Mouse (Mus musculus): ENCODE measurements around the gene Tirap. TPM values are rescaled to one million over a fixed set of nuclear protein-coding genes. Genes with fewer than 3 reads are reported as not detected.
"Not testable (repeated sequence)": the region's sequence is repeated elsewhere in the genome, so short reads cannot be mapped to it uniquely, and the experiment has no call there.

The Tirap gene
- polyA plus RNA-seq, 1 experiment from 2014 or later = 10.0 TPM

GRCm38 (mm10) chr9:35173331-35173730 lies 26.8 kb downstream of the Tirap start:
- peaks cover 9% of the 10 kb centered on the region; the same call in 1 of the 2 replicates for H3K79me2 ChIP-seq (ENCODE audit: inconsistent target)
- peaks cover 9% of the 10 kb centered on the region; the same call in 1 of the 2 replicates for H3K36me3 ChIP-seq (ENCODE audit: inconsistent target)
- H3K4me3 ChIP-seq (ENCODE audit: inconsistent target) = no peak overlapping the region
- 78% methylated on average over 1 of the region's 1 CpGs for WGBS (ENCODE audit: missing documents)
- no peak overlapping the region for H3K27ac ChIP-seq

GRCm38 (mm10) chr9:35170071-35170470 lies 30.0 kb downstream of the Tirap start:
- WGBS (ENCODE audit: missing documents) = 78% methylated on average over 6 of the region's 7 CpGs
- no peak overlapping the region for H3K4me3 ChIP-seq (ENCODE audit: inconsistent target)
- H3K36me3 ChIP-seq (ENCODE audit: inconsistent target) = peaks cover 9% of the 10 kb centered on the region; the same call in 1 of the 2 replicates
- peaks cover 9% of the 10 kb centered on the region; the same call in 1 of the 2 replicates for H3K79me2 ChIP-seq (ENCODE audit: inconsistent target)
- H3K27ac ChIP-seq = no peak overlapping the region

- H3K79me2 ChIP-seq (ENCODE audit: inconsistent target) = no peaks in the 10 kb centered on the region
- 87% methylated on average over 9 of the region's 9 CpGs for WGBS (ENCODE audit: missing documents)
- H3K4me3 ChIP-seq (ENCODE audit: inconsistent target) = no peak overlapping the region
- peaks cover 9% of the 10 kb centered on the region; the same call in 1 of the 2 replicates for H3K36me3 ChIP-seq (ENCODE audit: inconsistent target)
- no peak overlapping the region for H3K27ac ChIP-seq
Observed at GRCm38 (mm10) chr9:35166798-35167635, 33.1 kb downstream of the Tirap start.

- Histone ChIP-seq H3K4me3 (ENCODE audit: inconsistent target) (no peak overlapping the region), H3K36me3 (ENCODE audit: inconsistent target) (peaks cover 9% of the 10 kb centered on the region; the same call in 1 of the 2 replicates), H3K79me2 (ENCODE audit: inconsistent target) (no peaks in the 10 kb centered on the region), H3K27ac (no peak overlapping the region)
- WGBS (ENCODE audit: missing documents) = 84% methylated on average over 3 of the region's 3 CpGs
Observed at GRCm38 (mm10) chr9:35166144-35166797, 33.8 kb downstream of the Tirap start.

DNA sequence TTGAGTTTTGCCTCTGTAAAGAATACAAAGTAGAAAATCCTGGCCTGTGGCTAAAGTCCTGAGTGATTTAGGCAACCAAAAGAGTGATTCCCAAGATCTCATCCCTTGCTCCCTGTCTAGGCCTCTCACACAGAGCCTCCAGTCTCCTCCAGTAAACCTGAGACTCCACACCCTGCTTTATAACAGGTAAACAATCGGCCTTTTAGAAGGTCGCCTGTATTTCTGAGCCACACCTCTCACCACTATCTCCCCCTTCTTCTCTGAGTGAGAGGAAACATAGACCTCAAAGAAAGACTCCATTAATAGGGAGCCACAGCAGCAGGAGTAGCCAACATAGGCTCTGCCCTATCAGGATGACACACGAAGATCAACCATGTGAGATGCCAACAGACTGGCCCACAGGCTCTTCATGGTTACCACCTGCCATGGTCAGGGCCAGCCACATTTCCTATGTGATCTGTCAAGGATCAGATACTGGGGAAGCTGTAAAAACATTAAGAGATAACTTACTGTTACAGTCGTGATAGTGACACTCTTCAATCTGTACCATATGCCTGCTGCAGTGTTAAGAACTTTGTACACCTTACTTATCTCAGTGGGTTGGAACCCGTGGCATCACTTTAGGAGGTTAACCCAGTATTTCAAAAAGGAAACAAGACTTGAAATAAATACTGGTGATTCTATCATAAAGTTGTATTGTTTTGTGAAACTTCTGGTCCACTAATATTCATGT lies 35.8 kb downstream of the Tirap start:
- no peak overlapping the region for H3K4me3 ChIP-seq (ENCODE audit: inconsistent target)
- 81% methylated on average over 5 of the region's 5 CpGs for WGBS (ENCODE audit: missing documents)
- H3K36me3 ChIP-seq (ENCODE audit: inconsistent target) = no peaks in the 10 kb centered on the region; the same call in 1 of the 2 replicates
- H3K79me2 ChIP-seq (ENCODE audit: inconsistent target) = no peaks in the 10 kb centered on the region
- no peak overlapping the region for H3K27ac ChIP-seq

DNA sequence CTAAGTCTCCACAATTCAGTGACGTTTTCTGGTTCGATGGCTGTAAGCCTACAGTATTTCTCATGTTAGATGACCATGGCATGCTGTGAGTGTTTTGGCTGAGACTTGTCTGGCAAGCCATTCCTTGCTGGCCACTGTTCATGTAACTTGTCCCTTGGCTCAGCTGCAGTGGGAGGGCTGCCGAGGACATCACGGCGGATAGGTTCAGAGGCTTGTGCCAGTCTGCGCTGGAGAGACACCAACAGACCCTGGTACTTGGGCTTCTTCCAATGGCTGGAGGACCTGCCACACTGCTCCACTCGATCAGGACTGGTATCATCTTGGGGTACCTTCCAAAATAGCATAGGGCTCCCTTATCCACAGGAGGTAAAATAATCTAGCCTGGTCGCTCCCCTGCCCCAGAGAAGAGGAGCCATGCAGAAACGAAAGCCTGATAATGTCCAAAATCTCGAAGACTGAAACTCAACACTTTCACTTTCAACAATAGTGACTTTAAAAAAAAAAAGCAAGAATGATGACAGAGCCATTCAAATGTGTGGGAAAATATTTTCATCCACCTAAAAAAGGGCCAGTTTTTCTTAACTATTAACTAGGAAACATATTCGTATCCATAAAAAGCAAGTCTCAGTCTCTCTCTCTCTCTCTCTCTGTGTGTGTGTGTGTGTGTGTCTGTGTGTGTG lies 36.9 kb downstream of the Tirap start:
- no peak overlapping the region for H3K4me3 ChIP-seq (ENCODE audit: inconsistent target)
- no peaks in the 10 kb centered on the region for H3K36me3 ChIP-seq (ENCODE audit: inconsistent target)
- H3K79me2 ChIP-seq (ENCODE audit: inconsistent target) = no peaks in the 10 kb centered on the region
- no peak overlapping the region for H3K27ac ChIP-seq
- WGBS (ENCODE audit: missing documents) = 64% methylated on average over 11 of the region's 11 CpGs

DNA sequence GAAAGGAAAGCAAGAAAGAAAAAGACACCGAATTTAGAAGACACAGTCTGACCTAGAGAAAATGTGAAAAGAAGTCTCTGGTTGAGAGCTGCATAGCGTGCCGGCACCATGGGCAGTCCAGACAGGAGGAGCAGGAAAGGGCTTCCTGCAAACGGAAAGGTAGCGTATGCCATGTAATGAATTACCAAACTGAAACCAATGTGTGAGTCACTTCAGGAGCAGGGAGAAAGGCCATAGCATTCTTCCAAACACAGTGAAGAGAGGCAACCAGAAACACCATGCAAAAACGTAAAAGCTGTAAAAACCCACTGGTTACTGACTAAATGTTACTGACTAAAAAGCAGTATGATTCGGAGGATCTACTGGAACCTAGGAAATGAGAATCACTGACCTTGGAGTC lies 38.4 kb downstream of the Tirap start:
- WGBS (ENCODE audit: missing documents) = 95% methylated on average over 7 of the region's 7 CpGs
- H3K27ac ChIP-seq = no peak overlapping the region
- no peaks in the 10 kb centered on the region for H3K79me2 ChIP-seq (ENCODE audit: inconsistent target)
- H3K4me3 ChIP-seq (ENCODE audit: inconsistent target) = no peak overlapping the region
- H3K36me3 ChIP-seq (ENCODE audit: inconsistent target) = no peaks in the 10 kb centered on the region

- WGBS (ENCODE audit: missing documents) = 95% methylated on average over 2 of the region's 2 CpGs
- no peak overlapping the region for H3K27ac ChIP-seq
- H3K79me2 ChIP-seq (ENCODE audit: inconsistent target) = no peaks in the 10 kb centered on the region
- no peak overlapping the region for H3K4me3 ChIP-seq (ENCODE audit: inconsistent target)
- no peaks in the 10 kb centered on the region for H3K36me3 ChIP-seq (ENCODE audit: inconsistent target)
Observed at GRCm38 (mm10) chr9:35160662-35161061, 39.4 kb downstream of the Tirap start.

- Histone ChIP-seq H3K27ac (no peak overlapping the region), H3K4me3 (ENCODE audit: inconsistent target) (no peak overlapping the region), H3K79me2 (ENCODE audit: inconsistent target) (no peaks in the 10 kb centered on the region), H3K36me3 (ENCODE audit: inconsistent target) (no peaks in the 10 kb centered on the region)
- 91% methylated on average over 2 of the region's 3 CpGs for WGBS (ENCODE audit: missing documents)
Observed at GRCm38 (mm10) chr9:35158477-35158876, 41.6 kb downstream of the Tirap start.

DNA sequence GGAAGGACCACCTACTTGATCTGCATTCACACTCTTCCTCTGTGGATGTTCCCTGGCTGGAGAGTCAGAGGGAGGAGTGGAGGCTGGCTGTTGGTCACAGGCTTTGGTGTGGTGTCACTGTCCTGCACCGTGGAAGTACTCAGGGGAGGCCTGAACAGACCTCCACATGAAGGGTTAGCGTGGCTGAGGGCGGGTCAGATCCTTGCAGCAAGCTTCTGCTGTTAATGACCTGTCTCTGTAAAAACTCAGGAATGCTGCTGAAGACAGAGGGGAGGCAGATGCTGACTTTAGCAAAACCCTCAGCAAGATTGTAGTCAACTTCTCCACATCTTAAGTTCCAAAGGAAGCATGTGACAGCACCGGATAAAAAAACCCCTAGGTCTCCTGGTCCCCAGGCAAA lies 43.2 kb downstream of the Tirap start:
- H3K4me3 ChIP-seq (ENCODE audit: inconsistent target) = no peak overlapping the region

GRCm38 (mm10) chr9:35156002-35156710 lies 43.9 kb downstream of the Tirap start:
- H3K27ac ChIP-seq = no peak overlapping the region
- 95% methylated on average over 5 of the region's 5 CpGs for WGBS (ENCODE audit: missing documents)
- no peaks in the 10 kb centered on the region for H3K36me3 ChIP-seq (ENCODE audit: inconsistent target)
- no peak overlapping the region for H3K4me3 ChIP-seq (ENCODE audit: inconsistent target)
- H3K79me2 ChIP-seq (ENCODE audit: inconsistent target) = no peaks in the 10 kb centered on the region

More for the DNA sequence above, 43.2 kb downstream of the Tirap start:
- H3K36me3 ChIP-seq (ENCODE audit: inconsistent target) = no peaks in the 10 kb centered on the region
- 94% methylated on average over 4 of the region's 4 CpGs for WGBS (ENCODE audit: missing documents)
- H3K27ac ChIP-seq = no peak overlapping the region
- H3K79me2 ChIP-seq (ENCODE audit: inconsistent target) = no peaks in the 10 kb centered on the region

DNA sequence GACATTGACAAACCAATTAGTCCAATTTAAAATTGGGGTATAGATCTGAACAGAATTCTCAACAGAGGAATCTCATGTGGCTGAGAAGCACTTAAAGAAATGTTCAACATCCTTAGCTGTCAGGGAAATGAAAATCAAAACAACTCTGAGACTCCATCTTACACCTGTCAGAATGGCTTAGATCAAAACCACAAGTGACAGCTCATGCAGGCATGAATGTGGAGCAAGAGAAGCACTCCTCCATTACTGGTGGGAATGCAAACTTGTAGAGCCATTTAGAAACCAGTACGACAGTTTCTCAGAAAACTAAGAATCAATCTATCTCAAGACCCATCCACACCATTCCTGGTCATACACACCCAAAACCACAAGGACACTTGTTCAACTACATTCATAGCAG lies 47.2 kb downstream of the Tirap start:
- no peak overlapping the region for H3K27ac ChIP-seq
- no peaks in the 10 kb centered on the region for H3K79me2 ChIP-seq (ENCODE audit: inconsistent target)
- no peaks in the 10 kb centered on the region for H3K36me3 ChIP-seq (ENCODE audit: inconsistent target)
- 100% methylated on average over 1 of the region's 1 CpGs for WGBS (ENCODE audit: missing documents)
- H3K4me3 ChIP-seq (ENCODE audit: inconsistent target) = no peak overlapping the region

- H3K79me2 ChIP-seq (ENCODE audit: inconsistent target); H3K27ac ChIP-seq: not testable (repeated sequence)
Observed at GRCm38 (mm10) chr9:35148822-35149221, 51.3 kb downstream of the Tirap start.

DNA sequence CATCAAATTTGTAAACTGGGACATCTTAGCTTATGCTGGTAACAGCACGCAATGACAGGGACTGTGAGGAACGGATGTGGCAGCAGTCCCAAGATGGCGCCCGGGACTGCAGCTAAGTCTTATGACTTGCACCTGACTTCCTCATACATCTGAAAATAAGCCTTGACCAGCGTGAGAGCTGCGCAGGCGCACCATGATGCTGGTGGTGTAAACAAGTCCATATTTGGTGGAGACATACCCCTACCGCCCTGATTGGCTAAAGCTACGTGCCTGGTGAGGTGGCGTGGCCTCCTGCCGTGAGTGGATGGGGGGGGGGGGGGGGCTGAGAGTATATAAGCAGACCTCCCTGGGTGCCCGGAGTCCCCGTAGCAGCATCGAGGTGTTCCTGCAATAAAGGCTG lies 52.8 kb downstream of the Tirap start:
- WGBS (ENCODE audit: missing documents) = 93% methylated on average over 14 of the region's 14 CpGs
- not testable (repeated sequence) for H3K4me3 ChIP-seq (ENCODE audit: inconsistent target); H3K79me2 ChIP-seq (ENCODE audit: inconsistent target); H3K27ac ChIP-seq; H3K36me3 ChIP-seq (ENCODE audit: inconsistent target)

More at GRCm38 (mm10) chr9:35148822-35149221, 51.3 kb downstream of the Tirap start:
- not testable (repeated sequence) for H3K36me3 ChIP-seq (ENCODE audit: inconsistent target); H3K4me3 ChIP-seq (ENCODE audit: inconsistent target)
